Mouse (Mus musculus) CH12.LX (cell line): Measurements from ENCODE around the gene Larp4.

Experiments used
- CHD2 ChIP-seq: IDR thresholded peaks from 2 replicates; pipeline ENCODE4 v1.6.1; 2011; ENCODE audit warnings: low read length, improper control_type of control experiment
- CTCF ChIP-seq, 2 experiments: IDR thresholded peaks in 1 of 2; conservative IDR thresholded peaks in 1 of 2; 2 replicates each; pipeline ENCODE4 v1.5.1; 2011 to 2012; ENCODE audit warnings: low read depth in 2 of 2, low read length in 2 of 2, improper control_type of control experiment in 1 of 2, inconsistent platforms in 1 of 2, mild to moderate bottlenecking in 1 of 2, moderate library complexity in 1 of 2
- EP300 ChIP-seq: IDR thresholded peaks from 2 replicates; pipeline ENCODE4 v1.6.1; 2011; ENCODE audit warnings: low read length, improper control_type of control experiment
- ETS1 ChIP-seq: conservative IDR thresholded peaks from 2 replicates; pipeline ENCODE4 v1.6.1; 2012; ENCODE audit warnings: low read depth, mild to moderate bottlenecking, inconsistent platforms, low read length, improper control_type of control experiment, moderate library complexity
- POLR2A ChIP-seq: IDR thresholded peaks from 2 replicates; pipeline ENCODE4 v1.6.1; 2011; ENCODE audit warnings: low read depth, mild to moderate bottlenecking, improper control_type of control experiment, low read length
- ZNF384 ChIP-seq: IDR thresholded peaks from 2 replicates; pipeline ENCODE4 v1.6.1; 2012; ENCODE audit warnings: low read depth, low read length, improper control_type of control experiment, inconsistent platforms

- TF ChIP-seq ETS1, result no peak
- no peak for TF ChIP-seq CHD2
- no peak for TF ChIP-seq POLR2A
- TF ChIP-seq CTCF (conservative IDR thresholded peaks at IDR 0.05 in 1 of 2, IDR thresholded peaks at IDR 0.05 in 1 of 2; ENCODE audit: low read depth in 2 of 2, low read length in 2 of 2), result no peak
- peak; percentile 96 for TF ChIP-seq EP300
- no peak for TF ChIP-seq ZNF384
These were observed 29.5 kb downstream of the Larp4 start for GRCm38 (mm10) chr15:99999390-99999789.
